In the genomic region with DNA sequence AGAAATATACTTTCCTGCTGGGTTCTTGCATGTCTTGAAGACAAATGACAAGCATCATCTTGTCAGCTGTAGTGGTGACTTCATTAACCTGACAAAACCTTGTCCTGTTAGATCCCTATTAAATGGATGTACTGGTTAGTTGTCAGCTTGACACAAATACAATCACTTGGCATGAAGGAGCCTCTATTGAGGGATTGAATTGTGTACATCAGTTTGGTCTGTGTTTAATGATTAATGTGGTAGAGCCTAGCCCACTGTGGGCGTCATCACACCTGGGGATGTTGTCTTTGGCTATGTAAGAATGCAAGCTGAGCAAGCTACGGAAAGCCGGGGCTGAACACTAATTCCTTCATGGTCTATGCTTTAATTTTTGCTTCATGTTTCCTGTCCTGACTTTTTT, we compare ENCODE assay signal across 35 mouse cellular contexts.
"Had no signal": no experiment of that assay in that cellular context is flagged by ENCODE, and none has a peak within 500 bp of the region (broad histone marks: within the 10 kb centered on the region; RNA-seq: fewer than 3 reads in every experiment).

No protein-coding gene starts in this region.

- H3K4me1 ChIP-seq: heart, embryonic 12.5 days; heart, embryonic 13.5 days; heart, embryonic 15.5 days; hindbrain, embryonic 10.5 days; hindbrain, embryonic 12.5 days; hindbrain, embryonic 13.5 days; hindbrain, embryonic 15.5 days; intestine, embryonic 15.5 days; kidney, embryonic 15.5 days had no signal

- H3K9ac ChIP-seq: heart, embryonic 12.5 days; heart, embryonic 13.5 days; heart, embryonic 15.5 days; hindbrain, embryonic 12.5 days; hindbrain, embryonic 13.5 days; hindbrain, embryonic 14.5 days; hindbrain, embryonic 15.5 days; intestine, embryonic 15.5 days; kidney, embryonic 15.5 days had no signal

- ATAC-seq: hindbrain, embryonic 16.5 days; hindbrain, postnatal 0 days; inflammation-experienced regulatory T-cells, adult 6 months; intestine, embryonic 15.5 days; intestine, embryonic 16.5 days; intestine, postnatal 0 days had no signal

- H3K27me3 ChIP-seq: heart, embryonic 12.5 days; heart, embryonic 13.5 days; heart, embryonic 15.5 days; hindbrain, embryonic 12.5 days; hindbrain, embryonic 13.5 days; hindbrain, embryonic 15.5 days; intestine, embryonic 15.5 days; kidney, embryonic 15.5 days had no signal

- H3K4me3 ChIP-seq: heart, embryonic 12.5 days; heart, embryonic 13.5 days; heart, embryonic 15.5 days; hindbrain, embryonic 10.5 days; hindbrain, embryonic 12.5 days; hindbrain, embryonic 13.5 days; hindbrain, embryonic 15.5 days; intestine, embryonic 15.5 days; kidney, embryonic 15.5 days; layer of hippocampus, adult 2 months; left cerebral cortex, adult 2 months had no signal

- H3K9me3 ChIP-seq: heart, embryonic 12.5 days; heart, embryonic 15.5 days; hindbrain, embryonic 10.5 days; hindbrain, embryonic 12.5 days; hindbrain, embryonic 13.5 days; hindbrain, embryonic 15.5 days; intestine, embryonic 15.5 days; kidney, embryonic 15.5 days had no signal

- DNase-seq: heart, postnatal 10 days; heart, postnatal 14 days; heart, postnatal 36 days; heart, postnatal 4 days; kidney, adult 11 months; kidney, adult 18-20 months; kidney, adult 2 months; kidney, adult 8-10 months; kidney, adult 9 months; kidney, postnatal 10 days; kidney, postnatal 14 days; kidney, postnatal 25 days; kidney, postnatal 36 days; kidney, postnatal 4 days; layer of hippocampus, adult 9-11 months; layer of hippocampus, postnatal 36 days had no signal

- H3K36me3 ChIP-seq: hindbrain, embryonic 12.5 days had no signal

- H3K4me2 ChIP-seq: heart, embryonic 11.5 days; heart, embryonic 12.5 days; heart, embryonic 13.5 days; heart, embryonic 15.5 days; hindbrain, embryonic 12.5 days; hindbrain, embryonic 13.5 days; hindbrain, embryonic 14.5 days; hindbrain, embryonic 15.5 days; intestine, embryonic 15.5 days; kidney, embryonic 15.5 days had no signal

- H3K27ac ChIP-seq: heart, embryonic 13.5 days; heart, embryonic 15.5 days; hindbrain, embryonic 10.5 days; hindbrain, embryonic 12.5 days; hindbrain, embryonic 13.5 days; hindbrain, embryonic 14.5 days; hindbrain, embryonic 15.5 days; hindbrain, postnatal 0 days; intestine, embryonic 15.5 days; kidney, embryonic 15.5 days; kidney, postnatal 0 days; layer of hippocampus, adult 2 months; left cerebral cortex, adult 2 months had no signal
